ENCODE assay signal across 8 mouse cellular contexts in the genomic region with DNA sequence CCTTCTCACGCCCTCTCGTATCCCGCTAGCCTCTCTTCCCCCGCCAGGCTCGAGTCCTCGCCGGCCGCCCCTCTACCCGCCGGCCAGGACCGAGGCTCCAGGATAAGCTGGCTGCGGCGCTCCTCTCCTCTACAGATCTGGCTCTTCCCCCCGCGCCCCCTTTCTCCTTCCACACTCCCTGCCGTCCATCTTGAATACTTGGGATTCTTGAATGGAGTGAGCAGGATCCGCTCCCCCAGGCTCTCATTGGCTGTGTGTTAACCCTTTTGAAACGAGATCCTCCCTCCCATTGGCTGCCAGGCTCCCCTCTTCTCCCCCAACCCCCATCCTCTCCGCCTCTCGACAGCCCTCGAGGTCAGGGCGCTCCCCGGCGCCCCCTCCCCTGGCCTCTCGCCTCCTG. TPM values are rescaled to one million over a fixed set of nuclear protein-coding genes. Genes with fewer than 3 reads are reported as not detected.
A peak's percentile ranks its signal among the peaks of the same experiment; 100 is the strongest.
DNase-seq lines count a peak whose midpoint lies in the region; ATAC-seq and TF ChIP-seq lines count a peak whose summit lies in the region.

A gene (minus strand): TSS at position 95 of the 400 bp plus-strand sequence.

- peak; percentile 41 for ATAC-seq in inflammation-experienced regulatory T-cells, adult 6 months
- peak; percentile 61 for ATAC-seq in megakaryocyte progenitor cell, adult 5-6 weeks (replicated peaks; ENCODE audit: poor library complexity)

- no peak for TF ChIP-seq POLR2A in small intestine, adult 2 months (IDR thresholded peaks at IDR 0.05; ENCODE audit: low read depth, low read length)

- peak; percentile 28 for DNase-seq in urinary bladder, postnatal 10 days (ENCODE audit: low spot score)
- no peak for DNase-seq in urinary bladder, adult 2 months (ENCODE audit: low spot score)
- peak; percentile 98 for DNase-seq in embryo, embryonic 10.5 days (ENCODE audit: low spot score)
- peak; percentile 69 to 83 for DNase-seq in gastrocnemius, postnatal 4 days (ENCODE audit: low spot score in 2 of 2)
- DNase-seq in left cerebral cortex, postnatal 36 days (ENCODE audit: low spot score in 2 of 2): peak; percentile 47 to 53

- peaks cover 11% of the 10 kb centered on the region for H3K4me1 ChIP-seq in small intestine, adult 2 months (ENCODE audit: control insufficient read depth, insufficient read depth, insufficient read length, low read length)

- H3K36me3 ChIP-seq in small intestine, adult 2 months (ENCODE audit: control insufficient read depth, insufficient read depth, low read length): no peaks in the 10 kb centered on the region

- peak within 1 kb of the TSS; percentile 48; the same call in 1 of the 2 replicates for H3K27ac ChIP-seq in small intestine, adult 2 months (ENCODE audit: insufficient read depth, low read depth, low read length)

- under 1% methylated on average over 25 of the region's 25 CpGs for WGBS in small intestine, adult 2 months

- no peaks in the 10 kb centered on the region for H3K27me3 ChIP-seq in small intestine, adult 2 months (ENCODE audit: control insufficient read depth, insufficient read depth, low read length)

- peak within 1 kb of the TSS; percentile 67 for H3K4me3 ChIP-seq in small intestine, adult 2 months (ENCODE audit: low read depth, low read length)

- TF ChIP-seq CTCF in small intestine, adult 2 months (IDR thresholded peaks at IDR 0.05; ENCODE audit: extremely low read depth, insufficient read length, insufficient replicate concordance, low read depth, low read length): no peak

- intact Hi-C loops in left cerebral cortex, postnatal 36 days (cut with DNase I): loop anchor here (5.0 kb wide), 1 partner anchor 54 kb away; a partner anchor contains a TSS

RNA-seq across cellular contexts. Expression of the gene that starts here (rescaled TPM):
- 3.1 and 3.2 TPM in 2 replicates for polyA plus RNA-seq in urinary bladder, adult 2 months (2012; rRNA removed)
- total RNA-seq in gastrocnemius, postnatal 4 days (2021): 1 to 10 TPM; 4.0 to 6.3 TPM
- not detected for polyA plus RNA-seq in inflammation-experienced regulatory T-cells, adult 6 months (2017; shearing (Covaris generic))
- total RNA-seq in left cerebral cortex, postnatal 36 days (2021): 1 to 10 TPM; 1.2 to 1.7 TPM
- 0.39 TPM in 1 of 2 replicates, not detected in the other for total RNA-seq in megakaryocyte progenitor cell, adult 5-6 weeks (2015)
- not detected in 2 replicates for total RNA-seq in megakaryocyte progenitor cell, adult 5-6 weeks (2017)
- polyA plus RNA-seq in small intestine, adult 2 months (2012; rRNA removed): 0.18 and 0.25 TPM in 2 replicates

Comparison
In these comparisons a context has a peak if more than half of its experiments do, and no peak if none do; other contexts are left out.
1. Peak in ATAC-seq in inflammation-experienced regulatory T-cells, adult 6 months; RNA of the gene not detected or under 1 TPM.
2. Peak in ATAC-seq in megakaryocyte progenitor cell, adult 5-6 weeks; RNA of the gene not detected or under 1 TPM.